Mouse (Mus musculus): ENCODE measurements around the gene H2-DMb1. TPM values are rescaled to one million over a fixed set of nuclear protein-coding genes. Genes with fewer than 3 reads are reported as not detected.

The H2-DMb1 gene
- polyA plus RNA-seq, 1 experiment, result 4.5 TPM

GRCm38 (mm10) chr17:34130073-34130947, 22.6 kb upstream of the H2-DMb1 start:
- Histone ChIP-seq H3K27ac (ENCODE audit: insufficient read depth, low read length) (no peak overlapping the region), H3K4me3 (ENCODE audit: insufficient read depth, low read length) (no peak overlapping the region)
- no peak for TF ChIP-seq POLR2A (IDR thresholded peaks at IDR 0.05; ENCODE audit: extremely low read depth, insufficient read depth, low read length)
- no peak for TF ChIP-seq CTCF (IDR thresholded peaks at IDR 0.05; ENCODE audit: extremely low read depth, insufficient read depth, low read length)

GRCm38 (mm10) chr17:34131911-34132310, 21.0 kb upstream of the H2-DMb1 start:
- no peak for TF ChIP-seq POLR2A (IDR thresholded peaks at IDR 0.05; ENCODE audit: extremely low read depth, insufficient read depth, low read length)
- no peak for TF ChIP-seq CTCF (IDR thresholded peaks at IDR 0.05; ENCODE audit: extremely low read depth, insufficient read depth, low read length)
- no peak overlapping the region for H3K27ac ChIP-seq (ENCODE audit: insufficient read depth, low read length)

More at GRCm38 (mm10) chr17:34130073-34130947, 22.6 kb upstream of the H2-DMb1 start:
- H3K4me1 ChIP-seq (ENCODE audit: control insufficient read depth, insufficient read depth, low read length), result peaks cover 4% of the 10 kb centered on the region

GRCm38 (mm10) chr17:34133289-34133688, 19.6 kb upstream of the H2-DMb1 start:
- H3K27ac ChIP-seq (ENCODE audit: insufficient read depth, low read length), result no peak overlapping the region
- H3K4me1 ChIP-seq (ENCODE audit: control insufficient read depth, insufficient read depth, low read length), result peaks cover 2% of the 10 kb centered on the region; the same call in 1 of the 2 replicates

More at GRCm38 (mm10) chr17:34131911-34132310, 21.0 kb upstream of the H2-DMb1 start:
- Histone ChIP-seq H3K4me3 (ENCODE audit: insufficient read depth, low read length) (no peak overlapping the region), H3K4me1 (ENCODE audit: control insufficient read depth, insufficient read depth, low read length) (peaks cover 4% of the 10 kb centered on the region)

GRCm38 (mm10) chr17:34134451-34134850, 18.4 kb upstream of the H2-DMb1 start:
- Histone ChIP-seq H3K4me3 (ENCODE audit: insufficient read depth, low read length) (no peak overlapping the region), H3K4me1 (ENCODE audit: control insufficient read depth, insufficient read depth, low read length) (no peaks in the 10 kb centered on the region), H3K27ac (ENCODE audit: insufficient read depth, low read length) (no peak overlapping the region)
- TF ChIP-seq CTCF (IDR thresholded peaks at IDR 0.05; ENCODE audit: extremely low read depth, insufficient read depth, low read length) (no peak), POLR2A (IDR thresholded peaks at IDR 0.05; ENCODE audit: extremely low read depth, insufficient read depth, low read length) (no peak)

More at GRCm38 (mm10) chr17:34133289-34133688, 19.6 kb upstream of the H2-DMb1 start:
- H3K4me3 ChIP-seq (ENCODE audit: insufficient read depth, low read length), result no peak overlapping the region
- TF ChIP-seq POLR2A (IDR thresholded peaks at IDR 0.05; ENCODE audit: extremely low read depth, insufficient read depth, low read length), result no peak
- TF ChIP-seq CTCF (IDR thresholded peaks at IDR 0.05; ENCODE audit: extremely low read depth, insufficient read depth, low read length), result no peak

GRCm38 (mm10) chr17:34135297-34136224, 17.3 kb upstream of the H2-DMb1 start:
- Histone ChIP-seq H3K27ac (ENCODE audit: insufficient read depth, low read length) (no peak overlapping the region), H3K4me3 (ENCODE audit: insufficient read depth, low read length) (peak overlapping the region; percentile 41), H3K4me1 (ENCODE audit: control insufficient read depth, insufficient read depth, low read length) (no peaks in the 10 kb centered on the region)
- TF ChIP-seq POLR2A (IDR thresholded peaks at IDR 0.05; ENCODE audit: extremely low read depth, insufficient read depth, low read length) (peak; percentile 84), CTCF (IDR thresholded peaks at IDR 0.05; ENCODE audit: extremely low read depth, insufficient read depth, low read length) (peak; percentile 95)

- H3K4me3 ChIP-seq (ENCODE audit: insufficient read depth, low read length), result no peak overlapping the region
- TF ChIP-seq CTCF (IDR thresholded peaks at IDR 0.05; ENCODE audit: extremely low read depth, insufficient read depth, low read length), result no peak
- TF ChIP-seq POLR2A (IDR thresholded peaks at IDR 0.05; ENCODE audit: extremely low read depth, insufficient read depth, low read length), result no peak
- H3K4me1 ChIP-seq (ENCODE audit: control insufficient read depth, insufficient read depth, low read length), result no peaks in the 10 kb centered on the region; the same call in 1 of the 2 replicates
- H3K27ac ChIP-seq (ENCODE audit: insufficient read depth, low read length), result no peak overlapping the region
Measured at GRCm38 (mm10) chr17:34137601-34138000, 15.3 kb upstream of the H2-DMb1 start.

GRCm38 (mm10) chr17:34138655-34139054, 14.2 kb upstream of the H2-DMb1 start:
- Histone ChIP-seq H3K4me1 (ENCODE audit: control insufficient read depth, insufficient read depth, low read length) (no peaks in the 10 kb centered on the region; the same call in 1 of the 2 replicates), H3K27ac (ENCODE audit: insufficient read depth, low read length) (no peak overlapping the region), H3K4me3 (ENCODE audit: insufficient read depth, low read length) (no peak overlapping the region)
- TF ChIP-seq POLR2A (IDR thresholded peaks at IDR 0.05; ENCODE audit: extremely low read depth, insufficient read depth, low read length), result no peak
- no peak for TF ChIP-seq CTCF (IDR thresholded peaks at IDR 0.05; ENCODE audit: extremely low read depth, insufficient read depth, low read length)

GRCm38 (mm10) chr17:34139416-34139815, 13.5 kb upstream of the H2-DMb1 start:
- no peak for TF ChIP-seq POLR2A (IDR thresholded peaks at IDR 0.05; ENCODE audit: extremely low read depth, insufficient read depth, low read length)
- TF ChIP-seq CTCF (IDR thresholded peaks at IDR 0.05; ENCODE audit: extremely low read depth, insufficient read depth, low read length), result no peak
- Histone ChIP-seq H3K27ac (ENCODE audit: insufficient read depth, low read length) (no peak overlapping the region), H3K4me1 (ENCODE audit: control insufficient read depth, insufficient read depth, low read length) (no peaks in the 10 kb centered on the region; the same call in 1 of the 2 replicates), H3K4me3 (ENCODE audit: insufficient read depth, low read length) (no peak overlapping the region)

- TF ChIP-seq POLR2A (IDR thresholded peaks at IDR 0.05; ENCODE audit: extremely low read depth, insufficient read depth, low read length) (no peak), CTCF (IDR thresholded peaks at IDR 0.05; ENCODE audit: extremely low read depth, insufficient read depth, low read length) (no peak)
- Histone ChIP-seq H3K4me3 (ENCODE audit: insufficient read depth, low read length) (no peak overlapping the region), H3K27ac (ENCODE audit: insufficient read depth, low read length) (no peak overlapping the region), H3K4me1 (ENCODE audit: control insufficient read depth, insufficient read depth, low read length) (no peaks in the 10 kb centered on the region; the same call in 1 of the 2 replicates)
Measured at GRCm38 (mm10) chr17:34140240-34140639, 12.6 kb upstream of the H2-DMb1 start.

All from cortical plate, adult 2 months (tissue).